In genomic region chr12:70283116-70283731, GRCm38 (mm10) we compare ENCODE assay signal across 11 mouse cellular contexts. TPM values are rescaled to one million over a fixed set of nuclear protein-coding genes. Genes with fewer than 3 reads are reported as not detected.
DNase-seq lines count a peak whose midpoint lies in the region; ATAC-seq and TF ChIP-seq lines count a peak whose summit lies in the region.
"Had no signal": no experiment of that assay in that cellular context is flagged by ENCODE, and none has a peak within 500 bp of the region (broad histone marks: within the 10 kb centered on the region; RNA-seq: fewer than 3 reads in every experiment).

No protein-coding gene starts in this region.

- no peak overlapping the region for H3K4me3 ChIP-seq in lung, postnatal 0 days (ENCODE audit: low read depth, low read length)
- H3K4me3 ChIP-seq in forebrain, embryonic 14.5 days (ENCODE audit: low read depth, low read length), result no peak overlapping the region
- H3K4me3 ChIP-seq in intestine, postnatal 0 days (ENCODE audit: low read depth, low read length), result no peak overlapping the region
- H3K4me3 ChIP-seq: embryonic facial prominence, embryonic 13.5 days; neural tube, embryonic 12.5 days had no signal

- no peaks in the 10 kb centered on the region for H3K27me3 ChIP-seq in lung, postnatal 0 days (replicated peaks; ENCODE audit: insufficient read depth, low read length)
- no peaks in the 10 kb centered on the region for H3K27me3 ChIP-seq in forebrain, embryonic 14.5 days (replicated peaks; ENCODE audit: control insufficient read depth, insufficient read depth, low read length)
- H3K27me3 ChIP-seq in intestine, postnatal 0 days (replicated peaks; ENCODE audit: control insufficient read depth, insufficient read depth, low read length), result no peaks in the 10 kb centered on the region
- H3K27me3 ChIP-seq: embryonic facial prominence, embryonic 13.5 days; neural tube, embryonic 12.5 days had no signal

- no peaks in the 10 kb centered on the region for H3K9me3 ChIP-seq in lung, postnatal 0 days (ENCODE audit: low read length)
- H3K9me3 ChIP-seq in forebrain, embryonic 14.5 days (replicated peaks; ENCODE audit: control insufficient read depth, low read length), result no peaks in the 10 kb centered on the region
- no peaks in the 10 kb centered on the region for H3K9me3 ChIP-seq in intestine, postnatal 0 days (ENCODE audit: control insufficient read depth)
- H3K9me3 ChIP-seq: embryonic facial prominence, embryonic 13.5 days; neural tube, embryonic 12.5 days had no signal

- H3K27ac ChIP-seq in lung, postnatal 0 days (ENCODE audit: low read length), result no peak overlapping the region
- no peak overlapping the region for H3K27ac ChIP-seq in forebrain, embryonic 14.5 days (ENCODE audit: low read depth, low read length)
- H3K27ac ChIP-seq in intestine, postnatal 0 days (ENCODE audit: low read depth, low read length), result no peak overlapping the region
- H3K27ac ChIP-seq: embryonic facial prominence, embryonic 13.5 days; neural tube, embryonic 12.5 days had no signal

- no peak for TF ChIP-seq CTCF in lung, postnatal 0 days (IDR thresholded peaks at IDR 0.05)
- no peak for TF ChIP-seq CTCF in intestine, postnatal 0 days (IDR thresholded peaks at IDR 0.05; ENCODE audit: low read depth)

- no peaks in the 10 kb centered on the region for H3K36me3 ChIP-seq in lung, postnatal 0 days (ENCODE audit: insufficient read depth, low read length)
- peaks cover 4% of the 10 kb centered on the region; the same call in 1 of the 2 replicates for H3K36me3 ChIP-seq in forebrain, embryonic 14.5 days (ENCODE audit: control insufficient read depth, insufficient read depth, low read length)
- no peaks in the 10 kb centered on the region for H3K36me3 ChIP-seq in intestine, postnatal 0 days (ENCODE audit: control insufficient read depth, insufficient read depth)
- H3K36me3 ChIP-seq: embryonic facial prominence, embryonic 13.5 days had no signal

- intact Hi-C loops in left cerebral cortex, postnatal 4 days (cut with DNase I), result no loop called here

- ATAC-seq in frontal cortex, adult (ENCODE audit: low TSS enrichment), result peak; percentile 26; the same call in 1 of the 2 replicates
- no peak for ATAC-seq in lung, postnatal 0 days
- no peak for ATAC-seq in forebrain, embryonic 14.5 days
- no peak for ATAC-seq in intestine, postnatal 0 days

- no peaks in the 10 kb centered on the region for H3K4me1 ChIP-seq in lung, postnatal 0 days (ENCODE audit: insufficient read depth, low read depth, low read length)
- H3K4me1 ChIP-seq in forebrain, embryonic 14.5 days (ENCODE audit: control insufficient read depth, insufficient read depth, low read length), result no peaks in the 10 kb centered on the region
- H3K4me1 ChIP-seq in intestine, postnatal 0 days (replicated peaks; ENCODE audit: control insufficient read depth, insufficient read depth, low read length), result no peaks in the 10 kb centered on the region
- H3K4me1 ChIP-seq: neural tube, embryonic 12.5 days had no signal

- no peak for DNase-seq in frontal cortex, postnatal 25 days (ENCODE audit: low spot score in 2 of 2)
- DNase-seq in lung, postnatal 10 days, result peak; percentile 25
- no peak for DNase-seq in lung, postnatal 0 days (ENCODE audit: low spot score)
- peak; percentile 51 to 60 for DNase-seq in cerebellum, postnatal 25 days
- DNase-seq in left cerebral cortex, postnatal 4 days, result peak; percentile 22
- DNase-seq in forebrain, embryonic 14.5 days (ENCODE audit: low spot score), result no peak

- TF ChIP-seq EP300 in lung, postnatal 0 days (IDR thresholded peaks at IDR 0.05), result no peak

- WGBS in lung, postnatal 0 days, result 54% methylated on average over 10 of the region's 10 CpGs
- WGBS in forebrain, embryonic 14.5 days, result 90% methylated on average over 10 of the region's 10 CpGs
- 77% methylated on average over 10 of the region's 10 CpGs for WGBS in intestine, postnatal 0 days

- H3K9ac ChIP-seq in lung, postnatal 0 days (replicated peaks; ENCODE audit: low read depth), result no peak overlapping the region
- no peak overlapping the region for H3K9ac ChIP-seq in forebrain, embryonic 14.5 days (ENCODE audit: low read length)
- H3K9ac ChIP-seq in intestine, postnatal 0 days (ENCODE audit: low read depth, low read length), result no peak overlapping the region
- H3K9ac ChIP-seq: embryonic facial prominence, embryonic 13.5 days; neural tube, embryonic 12.5 days had no signal

- no peak overlapping the region for H3K4me2 ChIP-seq in lung, postnatal 0 days (replicated peaks; ENCODE audit: low read depth, low read length)
- no peak overlapping the region for H3K4me2 ChIP-seq in forebrain, embryonic 14.5 days (ENCODE audit: low read length)
- H3K4me2 ChIP-seq in intestine, postnatal 0 days (replicated peaks; ENCODE audit: low read depth), result no peak overlapping the region
- H3K4me2 ChIP-seq: embryonic facial prominence, embryonic 13.5 days; neural tube, embryonic 12.5 days had no signal

RNA-seq across cellular contexts. Expression of gene Pygl, which starts 51.9 kb away (rescaled TPM):
- 46.3 and 63.1 TPM in 2 replicates for polyA plus RNA-seq in lung, postnatal 0 days (2015; fragmentation: Nextera tagmentation; extraction: Ambion mirVana)
- total RNA-seq in left cerebral cortex, postnatal 4 days (2021), result 1 to 10 TPM; 3.1 to 4.7 TPM
- polyA plus RNA-seq in forebrain, embryonic 14.5 days (2014; fragmentation: Nextera tagmentation; extraction: Ambion mirVana), result 4.9 and 6.1 TPM in 2 replicates
- 8.1 and 8.2 TPM in 2 replicates for polyA plus RNA-seq in intestine, postnatal 0 days (2015; fragmentation: Nextera tagmentation; extraction: Ambion mirVana)
- polyA plus RNA-seq: C2C12 had no signal

Comparison
In these comparisons a context has a peak if more than half of its experiments do, and no peak if none do; other contexts are left out.
1. DNase-seq: peak in lung, postnatal 10 days (single experiment), cerebellum, postnatal 25 days (2 of 2) and left cerebral cortex, postnatal 4 days (single experiment); none in frontal cortex, postnatal 25 days (0 of 2), lung, postnatal 0 days (single experiment) and forebrain, embryonic 14.5 days (single experiment).